Mouse (Mus musculus) cerebellum, adult 2 months (tissue): Measurements from ENCODE around the gene Cldn14. TPM values are rescaled to one million over a fixed set of nuclear protein-coding genes. Genes with fewer than 3 reads are reported as not detected.
"Not testable (repeated sequence)": the region's sequence is repeated elsewhere in the genome, so short reads cannot be mapped to it uniquely, and the experiment has no call there.

Experiments used
- DNase-seq, 2 experiments: peaks; one replicate each; pipeline ENCODE4 v3.0.0; 2021
- H3K27ac ChIP-seq: fragments of 200-500 bp; 2 replicates; pipeline ENCODE4 v1.5.1; 2012; ENCODE audit warnings: low read length, control low read depth, inconsistent platforms; ENCODE audit not compliant: insufficient read depth
- H3K27me3 ChIP-seq: fragments of 200-500 bp; 2 replicates; pipeline ENCODE4 v1.6.1; 2012; ENCODE audit warnings: inconsistent platforms, mild to moderate bottlenecking, low read length, moderate library complexity; ENCODE audit not compliant: control insufficient read depth, insufficient read depth
- H3K4me1 ChIP-seq: fragments of 200-500 bp; 2 replicates; pipeline ENCODE4 v1.6.1; 2011; ENCODE audit warnings: low read length; ENCODE audit not compliant: control insufficient read depth, insufficient read depth
- H3K4me3 ChIP-seq: fragments of 200-500 bp; replicated peaks from 2 replicates; pipeline ENCODE3; 2011; ENCODE audit warnings: mild to moderate bottlenecking, low read depth, low read length, control low read depth; ENCODE audit not compliant: insufficient read depth
- CTCF ChIP-seq: fragments of 200-500 bp; IDR thresholded peaks from 2 replicates; pipeline ENCODE4 v1.5.1; 2011; ENCODE audit warnings: low read depth, mild to moderate bottlenecking, control low read depth, low read length, moderate library complexity, borderline replicate concordance; ENCODE audit not compliant: insufficient read depth
- POLR2A ChIP-seq: fragments of 200-500 bp; IDR thresholded peaks from 2 replicates; pipeline ENCODE4 v1.6.1; 2011; ENCODE audit warnings: low read length, control low read depth, borderline replicate concordance; ENCODE audit not compliant: insufficient read depth
- WGBS: fragments of 180-500 bp; shearing (Covaris S2); methylation state at CpG from one replicate; pipeline ENCODE4 v1.1.7; 2018; 5-methylcytosine and 5-hydroxymethylcytosine counted together
- polyA plus RNA-seq: library from polyadenylated mRNA; depleted of rRNA; stranded (reverse); fragments of >200 nt; gene quantifications from 2 replicates; pipeline ENCODE4 v1.2.3, GENCODE M21; 2012

The Cldn14 gene
- polyA plus RNA-seq, 1 experiment: 6.6 TPM

DNA sequence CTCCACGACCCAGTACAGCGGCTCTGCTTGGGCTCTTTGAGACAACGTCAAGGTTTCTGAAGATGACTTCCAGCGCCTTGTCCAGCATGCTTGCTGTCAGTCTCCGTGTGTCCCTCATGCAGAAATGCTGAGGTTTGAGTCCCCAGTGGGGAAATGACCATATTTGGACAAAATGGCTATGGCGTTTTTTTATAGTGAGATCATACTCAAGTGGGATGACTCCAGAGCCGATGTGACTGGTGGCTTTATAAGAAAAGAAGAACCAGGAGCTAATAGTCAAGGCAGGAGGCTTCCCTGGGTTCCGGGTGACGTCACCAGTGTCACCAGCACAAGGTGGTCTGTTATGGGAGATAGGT lies 30.3 kb upstream of the Cldn14 start:
- no peak for DNase-seq
- Histone ChIP-seq H3K27me3 (peaks cover 2% of the 10 kb centered on the region; the same call in 1 of the 2 replicates), H3K4me1 (no peaks in the 10 kb centered on the region), H3K27ac (no peak overlapping the region), H3K4me3 (no peak overlapping the region)
- WGBS: 88% methylated on average over 9 of the region's 9 CpGs
- TF ChIP-seq CTCF (no peak), POLR2A (no peak)

DNA sequence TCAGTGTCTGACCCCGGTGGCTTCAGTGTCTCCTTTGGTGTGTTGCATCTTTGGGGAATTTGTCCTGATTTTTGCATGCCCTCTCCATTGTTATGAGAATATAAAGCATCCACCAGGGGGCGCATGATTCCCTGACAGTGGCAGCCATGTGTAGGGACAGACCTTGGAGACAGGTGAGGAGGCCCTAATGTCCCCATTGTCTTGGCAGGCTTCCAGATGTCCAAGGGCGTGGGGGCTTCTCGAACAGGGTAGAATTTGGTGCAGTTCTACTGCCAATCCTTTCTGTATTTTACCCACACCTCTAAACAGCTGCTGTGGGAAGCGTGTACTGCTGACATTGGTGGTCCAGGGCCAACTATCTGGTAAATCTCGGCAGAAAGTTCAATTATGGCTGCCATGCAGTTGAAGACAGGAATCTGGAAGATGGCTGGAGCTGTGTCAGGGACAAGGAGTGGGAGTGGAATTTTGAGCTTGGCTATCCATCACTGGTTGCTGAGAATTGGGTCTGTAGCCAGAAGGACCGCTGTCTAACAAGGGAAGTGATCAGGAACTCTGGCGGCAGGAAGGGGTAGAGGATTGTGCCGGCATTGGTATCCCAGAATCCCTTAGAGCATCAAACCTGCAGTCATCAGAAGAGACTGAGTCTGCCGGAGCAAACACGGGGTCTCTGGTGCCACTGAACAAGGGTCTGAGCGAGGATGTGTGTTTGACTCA lies 29.8 kb upstream of the Cldn14 start:
- no peak for TF ChIP-seq POLR2A
- peak; percentile 75 for TF ChIP-seq CTCF
- Histone ChIP-seq H3K4me3 (no peak overlapping the region), H3K27ac (no peak overlapping the region), H3K4me1 (no peaks in the 10 kb centered on the region), H3K27me3 (peaks cover 2% of the 10 kb centered on the region; the same call in 1 of the 2 replicates)
- peak; percentile 53 to 55 for DNase-seq
- 46% methylated on average over 12 of the region's 12 CpGs for WGBS

DNA sequence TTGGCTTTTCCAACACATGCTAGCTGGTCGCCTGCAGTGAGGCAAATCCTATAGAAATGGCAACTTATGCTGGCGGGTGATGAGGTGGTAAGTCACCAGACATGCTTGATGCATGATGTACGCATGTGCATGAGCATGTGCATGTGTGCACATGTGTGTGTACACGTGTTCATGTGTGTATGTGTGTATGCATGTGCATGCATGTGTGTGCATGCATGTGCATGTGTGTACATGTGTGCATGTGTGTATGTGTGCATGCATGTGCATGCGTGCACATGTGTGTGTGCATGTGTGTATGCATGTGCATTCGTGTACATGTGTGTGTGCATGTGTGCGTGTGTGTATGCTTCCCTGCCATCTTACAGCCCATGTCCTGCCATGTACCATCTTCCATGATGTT lies 28.6 kb upstream of the Cldn14 start:
- no peak overlapping the region for H3K4me3 ChIP-seq
- TF ChIP-seq POLR2A (no peak), CTCF (no peak)
- WGBS: 93% methylated on average over 7 of the region's 7 CpGs
- DNase-seq: no peak
- H3K27me3 ChIP-seq: peaks cover 2% of the 10 kb centered on the region; the same call in 1 of the 2 replicates
- no peak overlapping the region for H3K27ac ChIP-seq
- H3K4me1 ChIP-seq: no peaks in the 10 kb centered on the region

DNA sequence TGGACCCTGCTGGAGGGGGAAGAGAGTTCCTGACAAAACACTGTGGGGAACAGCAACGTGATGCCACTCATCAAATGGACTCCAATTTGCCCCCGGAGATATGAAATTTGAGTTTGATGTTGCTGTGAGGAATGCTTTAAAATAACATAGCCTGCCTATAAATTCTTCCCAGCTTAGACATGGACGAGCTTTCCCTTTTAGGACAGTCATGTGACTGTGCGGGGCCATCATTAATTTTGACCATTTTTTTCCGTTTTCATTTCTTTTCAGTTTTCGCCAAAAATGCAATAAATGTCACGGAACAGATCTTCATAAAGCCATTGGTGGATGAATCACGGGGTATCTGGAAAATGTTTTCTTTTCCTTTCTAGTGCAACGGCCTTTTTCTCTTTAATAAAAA lies 25.5 kb upstream of the Cldn14 start:
- TF ChIP-seq POLR2A (no peak), CTCF (no peak)
- Histone ChIP-seq H3K4me1 (no peaks in the 10 kb centered on the region), H3K27me3 (peaks cover 2% of the 10 kb centered on the region; the same call in 1 of the 2 replicates), H3K27ac (no peak overlapping the region), H3K4me3 (no peak overlapping the region)
- no peak for DNase-seq
- WGBS: 83% methylated on average over 9 of the region's 9 CpGs

DNA sequence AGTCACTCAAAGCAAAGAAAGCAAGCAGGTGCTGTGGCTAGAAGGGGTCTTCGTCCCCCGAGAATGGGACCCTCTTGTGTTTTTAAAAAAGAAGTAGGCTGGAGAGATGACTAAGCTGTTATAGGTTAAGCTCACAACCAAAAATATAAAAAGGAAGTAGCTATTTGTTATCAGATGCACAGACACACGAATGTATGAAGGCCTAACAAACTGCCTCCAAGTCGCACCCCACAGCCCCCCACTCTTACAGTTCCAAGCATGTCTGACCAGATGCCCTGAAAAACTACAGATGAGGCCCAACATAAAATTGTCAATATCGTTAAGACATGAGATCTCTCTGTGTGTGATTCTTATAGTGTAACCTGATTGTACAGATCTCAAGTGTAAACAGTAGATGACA lies 23.6 kb upstream of the Cldn14 start:
- Histone ChIP-seq H3K27ac (no peak overlapping the region), H3K4me1 (no peaks in the 10 kb centered on the region), H3K27me3 (no peaks in the 10 kb centered on the region; the same call in 1 of the 2 replicates), H3K4me3 (no peak overlapping the region)
- no peak for TF ChIP-seq POLR2A
- no peak for TF ChIP-seq CTCF
- DNase-seq: no peak
- 84% methylated on average over 5 of the region's 5 CpGs for WGBS

DNA sequence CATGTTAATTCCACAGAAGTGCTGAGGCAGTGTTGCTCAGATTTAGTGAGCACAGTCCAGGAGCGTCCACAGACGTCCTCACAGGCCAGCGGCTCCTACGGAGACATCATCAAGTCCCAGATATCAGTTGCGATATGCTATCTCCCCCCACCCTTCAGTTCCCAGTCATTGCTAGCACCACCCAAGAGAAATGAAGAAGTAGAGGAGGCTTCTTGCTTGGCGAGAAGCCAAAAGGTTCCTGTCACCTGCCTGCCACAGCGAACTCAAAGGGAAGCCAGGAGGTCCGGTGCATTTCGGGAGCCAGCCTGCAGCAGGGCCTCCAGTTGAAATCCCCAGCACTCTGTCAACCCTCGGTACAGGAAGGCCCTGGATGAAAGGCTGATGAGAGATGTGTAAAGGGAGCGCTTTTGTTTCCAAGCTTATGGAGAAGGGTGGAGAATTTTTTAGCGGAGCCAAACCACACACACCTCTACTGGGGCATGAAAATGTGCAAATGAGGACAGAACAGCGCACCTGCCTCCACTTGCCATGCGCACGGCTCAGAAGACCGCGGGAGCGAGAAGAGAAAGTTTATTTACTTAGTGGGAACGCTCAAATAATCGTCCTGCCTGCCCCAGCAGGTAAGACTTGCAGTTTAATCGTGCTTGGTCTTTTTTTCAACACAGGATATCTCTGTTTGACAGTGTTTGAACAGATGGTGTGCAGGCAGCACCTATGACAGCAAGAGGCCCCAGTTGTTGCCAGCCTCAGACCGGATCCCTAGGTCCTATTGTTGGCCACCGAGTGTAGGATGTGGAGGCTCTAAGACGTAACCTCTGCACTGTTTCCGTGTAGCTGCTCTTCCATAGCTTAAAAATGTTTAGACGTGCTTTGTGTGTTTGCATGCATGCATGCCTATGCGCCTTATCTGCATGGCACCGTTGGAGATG lies 15.0 kb upstream of the Cldn14 start:
- H3K27me3 ChIP-seq: no peaks in the 10 kb centered on the region
- H3K27ac ChIP-seq: no peak overlapping the region
- TF ChIP-seq POLR2A (no peak), CTCF (no peak)
- no peak overlapping the region for H3K4me3 ChIP-seq
- 60% methylated on average over 28 of the region's 28 CpGs for WGBS
- H3K4me1 ChIP-seq: no peaks in the 10 kb centered on the region
- no peak for DNase-seq

DNA sequence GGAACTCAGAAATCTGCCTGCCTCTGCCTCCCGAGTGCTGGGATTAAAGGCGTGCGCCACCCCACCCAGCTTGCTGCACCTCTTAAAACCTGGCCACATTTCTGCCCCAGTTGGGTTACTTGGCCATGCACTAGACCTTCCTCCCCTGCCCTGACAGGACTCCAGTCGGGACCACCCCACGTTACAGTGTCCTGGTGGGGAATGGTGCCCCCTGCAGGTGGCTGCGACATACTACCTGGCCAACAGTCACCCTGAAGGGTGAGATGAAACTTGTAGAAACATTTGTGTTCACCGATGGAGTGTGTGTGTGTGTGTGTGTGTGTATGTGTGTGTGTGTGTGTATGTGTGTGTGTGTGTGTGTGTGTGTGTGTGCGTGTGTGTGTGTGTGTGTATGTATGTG lies 11.1 kb upstream of the Cldn14 start:
- not testable (repeated sequence) for H3K4me3 ChIP-seq, H3K27ac ChIP-seq, H3K27me3 ChIP-seq, H3K4me1 ChIP-seq, DNase-seq
- WGBS: 70% methylated on average over 8 of the region's 8 CpGs

DNA sequence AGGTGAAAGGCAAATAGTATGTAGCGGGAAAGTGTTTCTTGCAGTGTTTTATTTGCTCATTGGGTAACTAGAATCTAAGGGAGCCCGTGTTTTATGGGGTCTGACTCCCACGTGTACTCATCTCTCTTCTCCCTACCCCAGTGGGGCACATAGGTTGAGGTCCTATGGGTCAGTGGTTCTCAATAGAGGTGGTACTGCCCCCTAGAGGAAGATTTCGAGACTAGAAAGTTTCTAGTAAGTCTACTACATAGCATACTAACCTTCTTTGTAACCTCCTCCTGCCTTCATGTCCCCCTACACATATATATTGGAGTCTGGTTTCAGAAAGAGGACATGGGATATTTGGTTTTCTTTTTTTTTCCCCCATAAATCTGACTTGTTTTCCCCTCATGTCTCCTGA lies 9.3 kb upstream of the Cldn14 start:
- no peak for TF ChIP-seq POLR2A
- TF ChIP-seq CTCF: no peak
- WGBS: 73% methylated on average over 4 of the region's 4 CpGs
- DNase-seq: no peak
- H3K4me1 ChIP-seq: no peaks in the 10 kb centered on the region
- no peak overlapping the region for H3K4me3 ChIP-seq
- H3K27me3 ChIP-seq: no peaks in the 10 kb centered on the region
- H3K27ac ChIP-seq: no peak overlapping the region
